Mouse (Mus musculus) left cerebral cortex, postnatal 4 days (tissue): Measurements from ENCODE around the gene Sfn. TPM values are rescaled to one million over a fixed set of nuclear protein-coding genes. Genes with fewer than 3 reads are reported as not detected.

Experiments
- microRNA-seq: library from miRNA; unstranded; fragments of <30 nt; microRNA quantifications from one replicate; pipeline ENCODE4 v1.2.0, GENCODE M21; 2022
- total RNA-seq, 2 experiments: library from RNA; stranded (reverse); gene quantifications; 2 replicates each; pipeline ENCODE4 v1.2.3; 2021

Sfn gene
- total RNA-seq, 2 experiments from 2014 or later = 1.9 to 2.2 TPM

Small RNA genes lying within 50 kb of the gene (microRNA-seq; reads per million reads assigned to microRNA genes)
- not detected for gene Gm23158

Other genes starting within 250 kb of the Sfn start
- 10 to 100 TPM; 52.0 to 52.9 TPM for gene Wdtc1, start 248.7 kb downstream of the Sfn start, total RNA-seq
- gene Slc9a1, start 232.5 kb downstream of the Sfn start, total RNA-seq = 10 to 100 TPM; 30.4 to 36.2 TPM
- not detected for gene Tent5b, start 122.0 kb downstream of the Sfn start, total RNA-seq
- gene Trnp1, start 103.6 kb downstream of the Sfn start, total RNA-seq = 10 to 100 TPM; 49.4 to 54.1 TPM
- gene Kdf1, start 83.2 kb downstream of the Sfn start, total RNA-seq = under 1 TPM in 1 of 2 experiments, not detected in 1; 0.46 TPM
- 100 to 1,000 TPM; 119 to 121 TPM for gene Nudc, start 56.2 kb downstream of the Sfn start, total RNA-seq
- not detected for gene Nr0b2, start 48.8 kb downstream of the Sfn start, total RNA-seq
- gene Gpatch3, start 27.4 kb downstream of the Sfn start, total RNA-seq = 10 to 100 TPM in 1 of 2 experiments, 1 to 10 TPM in 1; 6.2 to 10.0 TPM
- 10 to 100 TPM; 11.2 to 14.6 TPM for gene Gpn2, start 17.8 kb downstream of the Sfn start, total RNA-seq
- 10 to 100 TPM; 37.1 to 37.8 TPM for gene Zdhhc18, start 48.0 kb upstream of the Sfn start, total RNA-seq
- gene Pigv, start 70.5 kb upstream of the Sfn start, total RNA-seq = 10 to 100 TPM; 11.5 to 12.8 TPM
- 100 to 1,000 TPM; 114 to 121 TPM for gene Arid1a, start 154.6 kb upstream of the Sfn start, total RNA-seq